Mouse (Mus musculus) myocyte (in vitro differentiated cells): ENCODE data around the gene Hcfc2. TPM values are rescaled to one million over a fixed set of nuclear protein-coding genes. Genes with fewer than 3 reads are reported as not detected.

Experiments used
- H3K27me3 ChIP-seq: one replicate; pipeline ENCODE4 v1.6.1; 2011; ENCODE audit not compliant: control insufficient read depth, insufficient read depth, insufficient read length
- H3K36me3 ChIP-seq: one replicate; pipeline ENCODE4 v1.6.1; 2011; ENCODE audit not compliant: control insufficient read depth, insufficient read depth
- H3K4me2 ChIP-seq: one replicate; pipeline ENCODE4 v1.6.1; 2011; ENCODE audit warnings: low read depth, control low read depth
- H3K4me3 ChIP-seq: one replicate; pipeline ENCODE4 v1.5.1; 2011; ENCODE audit warnings: mild to moderate bottlenecking, control low read depth, moderate library complexity
- H3K79me2 ChIP-seq: one replicate; pipeline ENCODE4 v1.6.1; 2011; ENCODE audit not compliant: control insufficient read depth, insufficient read depth
- H3ac ChIP-seq: one replicate; pipeline ENCODE4 v1.6.1; 2011; ENCODE audit not compliant: control insufficient read depth, insufficient read length
- CEBPB ChIP-seq: IDR thresholded peaks from 2 replicates; pipeline ENCODE4 v1.6.1; 2011; ENCODE audit warnings: mild to moderate bottlenecking, moderate library complexity; ENCODE audit not compliant: poor library complexity, insufficient read depth, severe bottlenecking
- E2F4 ChIP-seq: IDR thresholded peaks from one replicate; pipeline ENCODE4 v1.6.1; 2011; ENCODE audit warnings: mild to moderate bottlenecking, control low read depth, moderate library complexity; ENCODE audit not compliant: insufficient read depth
- MAX ChIP-seq: IDR thresholded peaks from one replicate; pipeline ENCODE4 v1.6.1; 2011; ENCODE audit warnings: low read depth, mild to moderate bottlenecking, control low read depth
- MYOD1 ChIP-seq, 3 experiments: IDR thresholded peaks; one replicate each; pipeline ENCODE4 v1.6.1; 2011; ENCODE audit warnings: control low read depth in 2 of 3, low read depth in 2 of 3, mild to moderate bottlenecking in 2 of 3, moderate library complexity in 1 of 3; ENCODE audit not compliant: insufficient read length in 2 of 3, control insufficient read depth in 1 of 3
- MYOG ChIP-seq, 3 experiments: IDR thresholded peaks; one replicate each; pipeline ENCODE4 v1.6.1; 2011; ENCODE audit warnings: control low read depth in 2 of 3, low read depth in 2 of 3, mild to moderate bottlenecking in 2 of 3; ENCODE audit not compliant: insufficient read length in 2 of 3, control insufficient read depth in 1 of 3, insufficient read depth in 1 of 3
- POLR2A ChIP-seq: IDR thresholded peaks from one replicate; pipeline ENCODE4 v1.6.1; 2011; ENCODE audit warnings: low read depth, mild to moderate bottlenecking, control low read depth, moderate library complexity; ENCODE audit not compliant: insufficient read length
- POLR2AphosphoS2 ChIP-seq: IDR thresholded peaks from one replicate; pipeline ENCODE4 v1.6.1; 2011; ENCODE audit warnings: low read depth, control low read depth; ENCODE audit not compliant: insufficient read length
- REST ChIP-seq: IDR thresholded peaks from one replicate; pipeline ENCODE4 v1.6.1; 2011; ENCODE audit warnings: mild to moderate bottlenecking, control low read depth, moderate library complexity; ENCODE audit not compliant: insufficient read depth, insufficient read length
- SRF ChIP-seq: IDR thresholded peaks from one replicate; pipeline ENCODE4 v1.6.1; 2011; ENCODE audit warnings: low read depth; ENCODE audit not compliant: control insufficient read depth, insufficient read length
- TCF12 ChIP-seq: IDR thresholded peaks from one replicate; pipeline ENCODE4 v1.6.1; 2011; ENCODE audit warnings: mild to moderate bottlenecking, control low read depth; ENCODE audit not compliant: poor library complexity, insufficient read depth, severe bottlenecking
- TCF3 ChIP-seq: IDR thresholded peaks from one replicate; pipeline ENCODE4 v1.6.1; 2011; ENCODE audit warnings: low read depth, control low read depth; ENCODE audit not compliant: insufficient read length
- USF1 ChIP-seq: IDR thresholded peaks from one replicate; pipeline ENCODE4 v1.6.1; 2011; ENCODE audit warnings: low read depth, mild to moderate bottlenecking, control low read depth, moderate library complexity
- polyA plus RNA-seq: library from polyadenylated mRNA; unstranded; fragments of >200 nt; fragmentation: generic; extraction: Trizol; gene quantifications from one replicate; pipeline ENCODE4 v1.2.1, GENCODE M21; 2012; ENCODE audit warnings: missing spikeins

Hcfc2 gene
- polyA plus RNA-seq, 1 experiment: 13.0 TPM

- H3K79me2 ChIP-seq: no peaks in the 10 kb centered on the region
- no peak overlapping the region for H3K4me3 ChIP-seq
- H3K36me3 ChIP-seq: no peaks in the 10 kb centered on the region
- no peak overlapping the region for H3ac ChIP-seq
- H3K27me3 ChIP-seq: no peaks in the 10 kb centered on the region
- TF ChIP-seq POLR2A: no peak
- TF ChIP-seq MYOG (IDR thresholded peaks at IDR 0.05; ENCODE audit: control insufficient read depth in 1 of 3, insufficient read depth in 1 of 3, insufficient read length in 2 of 3, low read depth in 2 of 3): no peak
- no peak for TF ChIP-seq REST
- no peak for TF ChIP-seq SRF
- no peak for TF ChIP-seq CEBPB
- no peak for TF ChIP-seq E2F4
- TF ChIP-seq TCF3: no peak
- TF ChIP-seq POLR2AphosphoS2: no peak
- TF ChIP-seq USF1: no peak
- no peak for TF ChIP-seq MAX
- no peak overlapping the region for H3K4me2 ChIP-seq
Measured at GRCm38 (mm10) chr10:82778791-82779549, 83.0 kb downstream of the Hcfc2 start.

- no peak overlapping the region for H3K4me2 ChIP-seq
- no peaks in the 10 kb centered on the region for H3K27me3 ChIP-seq
- H3ac ChIP-seq: no peak overlapping the region
- TF ChIP-seq MYOD1 (IDR thresholded peaks at IDR 0.05; ENCODE audit: control insufficient read depth in 1 of 3, insufficient read length in 2 of 3, low read depth in 2 of 3) (no peak), MYOG (IDR thresholded peaks at IDR 0.05; ENCODE audit: control insufficient read depth in 1 of 3, insufficient read depth in 1 of 3, insufficient read length in 2 of 3, low read depth in 2 of 3) (no peak), REST (no peak), POLR2A (no peak), TCF12 (no peak), CEBPB (no peak), TCF3 (no peak)
- no peaks in the 10 kb centered on the region for H3K36me3 ChIP-seq
- no peak overlapping the region for H3K4me3 ChIP-seq
- no peaks in the 10 kb centered on the region for H3K79me2 ChIP-seq
Measured at GRCm38 (mm10) chr10:82779831-82780230, 83.9 kb downstream of the Hcfc2 start.

DNA sequence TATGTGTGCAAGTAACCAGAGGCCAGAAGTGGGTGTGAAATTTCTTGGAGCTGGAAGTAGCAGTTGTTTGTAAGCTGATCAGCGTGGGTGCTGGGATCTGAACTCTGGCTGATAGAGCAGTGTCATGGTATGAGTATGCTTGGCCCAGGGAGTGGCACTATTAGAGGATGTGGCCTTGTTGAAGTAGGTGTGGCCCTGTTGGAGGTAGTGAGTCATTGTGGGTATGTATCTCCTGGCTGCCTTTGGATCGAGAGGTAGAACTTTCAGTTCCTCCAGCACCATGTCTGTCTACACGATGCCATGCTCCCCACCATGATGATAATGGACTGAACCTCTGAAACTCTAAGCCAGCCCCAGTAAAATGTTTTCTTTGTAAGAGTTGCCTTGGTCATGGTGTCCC, 84.4 kb downstream of the Hcfc2 start:
- Histone ChIP-seq H3K79me2 (no peaks in the 10 kb centered on the region), H3K27me3 (no peaks in the 10 kb centered on the region), H3K4me2 (no peak overlapping the region), H3ac (no peak overlapping the region), H3K36me3 (no peaks in the 10 kb centered on the region), H3K4me3 (no peak overlapping the region)
- TF ChIP-seq CEBPB (no peak), E2F4 (no peak), TCF12 (no peak), TCF3 (no peak), MYOD1 (IDR thresholded peaks at IDR 0.05; ENCODE audit: control insufficient read depth in 1 of 3, insufficient read length in 2 of 3, low read depth in 2 of 3) (no peak), POLR2AphosphoS2 (no peak), POLR2A (no peak), MAX (no peak), USF1 (no peak), MYOG (IDR thresholded peaks at IDR 0.05; ENCODE audit: control insufficient read depth in 1 of 3, insufficient read depth in 1 of 3, insufficient read length in 2 of 3, low read depth in 2 of 3) (no peak), REST (no peak), SRF (no peak)

- Histone ChIP-seq H3K4me2 (no peak overlapping the region), H3K79me2 (no peaks in the 10 kb centered on the region), H3ac (no peak overlapping the region), H3K27me3 (no peaks in the 10 kb centered on the region), H3K36me3 (no peaks in the 10 kb centered on the region), H3K4me3 (no peak overlapping the region)
- TF ChIP-seq E2F4 (no peak), POLR2A (no peak), USF1 (no peak), TCF12 (no peak), TCF3 (no peak), SRF (no peak), MAX (no peak), REST (no peak), MYOG (IDR thresholded peaks at IDR 0.05; ENCODE audit: control insufficient read depth in 1 of 3, insufficient read depth in 1 of 3, insufficient read length in 2 of 3, low read depth in 2 of 3) (no peak), MYOD1 (IDR thresholded peaks at IDR 0.05; ENCODE audit: control insufficient read depth in 1 of 3, insufficient read length in 2 of 3, low read depth in 2 of 3) (no peak), CEBPB (no peak), POLR2AphosphoS2 (no peak)
Measured at GRCm38 (mm10) chr10:82780816-82781215, 84.9 kb downstream of the Hcfc2 start.

- no peak overlapping the region for H3K4me2 ChIP-seq
- no peaks in the 10 kb centered on the region for H3K36me3 ChIP-seq
- no peak for TF ChIP-seq POLR2AphosphoS2
- TF ChIP-seq E2F4: no peak
- TF ChIP-seq SRF: no peak
- no peak for TF ChIP-seq CEBPB
- no peak for TF ChIP-seq POLR2A
- H3ac ChIP-seq: no peak overlapping the region
- no peaks in the 10 kb centered on the region for H3K27me3 ChIP-seq
- H3K79me2 ChIP-seq: no peaks in the 10 kb centered on the region
- H3K4me3 ChIP-seq: no peak overlapping the region
Measured at GRCm38 (mm10) chr10:82782472-82782871, 86.5 kb downstream of the Hcfc2 start.
